Mouse (Mus musculus) olfactory bulb, adult 2 months (tissue): ENCODE results near the gene Sox15.

ENCODE experiments used
- CTCF ChIP-seq: fragments of 200-500 bp; IDR thresholded peaks from 2 replicates; pipeline ENCODE4 v1.5.1; 2012; ENCODE audit warnings: low read depth, mild to moderate bottlenecking, low read length, moderate library complexity; ENCODE audit not compliant: insufficient read depth
- POLR2A ChIP-seq: fragments of 200-500 bp; IDR thresholded peaks from 2 replicates; pipeline ENCODE4 v1.6.1; 2012; ENCODE audit warnings: mild to moderate bottlenecking, low read depth, low read length, moderate library complexity; ENCODE audit not compliant: insufficient read depth

DNA sequence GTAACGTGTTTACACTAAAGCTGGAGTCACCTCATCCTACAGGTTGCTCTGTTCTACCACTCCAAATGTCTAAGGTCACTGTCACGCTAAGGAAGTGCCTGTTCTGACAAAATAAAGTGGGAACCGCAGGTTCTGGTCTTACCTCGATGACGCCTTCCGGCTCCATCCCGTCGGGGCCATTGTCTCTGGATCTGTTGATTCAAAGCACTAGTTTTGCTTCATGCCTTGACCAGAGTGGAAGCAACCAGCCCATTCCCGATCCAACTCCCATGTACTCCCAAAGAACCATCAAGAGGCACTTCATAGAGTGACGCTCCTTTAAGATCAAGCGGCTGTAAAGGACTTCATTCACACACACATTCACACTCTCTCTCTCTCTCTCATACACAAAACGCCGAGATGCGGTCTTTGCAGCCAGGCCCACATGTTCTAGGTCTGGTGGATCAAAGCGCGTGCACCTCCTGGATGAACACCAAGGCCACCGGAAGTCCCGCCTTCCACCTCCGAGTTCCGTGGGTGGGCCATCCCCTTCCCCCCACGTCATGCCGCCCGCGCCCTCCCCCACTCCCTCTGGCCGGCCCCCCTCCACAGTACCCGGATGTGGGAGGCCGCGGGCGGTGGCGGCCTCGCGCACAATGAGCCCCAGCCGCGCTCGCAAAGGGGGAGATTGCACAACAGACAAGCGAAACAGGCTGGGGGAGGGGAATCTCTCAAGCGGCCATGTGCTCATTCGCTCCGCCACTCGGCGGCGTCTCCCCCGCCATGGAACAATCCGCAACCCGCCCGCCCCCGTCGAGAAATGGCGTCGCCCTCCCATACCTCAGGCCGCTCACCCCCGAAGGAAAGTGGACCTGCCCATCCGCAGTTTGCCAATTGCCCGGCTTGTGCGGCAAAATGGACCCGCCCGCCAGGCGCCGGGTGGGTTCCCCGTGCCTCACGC is 15.9 kb downstream of the Sox15 start:
- TF ChIP-seq CTCF: no peak
- TF ChIP-seq POLR2A: peak; percentile 63
